Mouse (Mus musculus) forebrain, embryonic 11.5 days (tissue): Measurements from ENCODE around the gene C1qbp. TPM values are rescaled to one million over a fixed set of nuclear protein-coding genes. Genes with fewer than 3 reads are reported as not detected.

Experiments
- ATAC-seq: fragments of 200-750 bp; cut with Nextera tagmentation; replicated peaks from 2 replicates; pipeline ENCODE4 v1.8.0; 2017; ENCODE audit warnings: moderate TSS enrichment; ENCODE audit not compliant: low FRiP score
- DNase-seq: peaks from one replicate; pipeline ENCODE4 v3.0.0-alpha.2; 2017; ENCODE audit warnings: low spot score
- H3K27ac ChIP-seq: fragments of 300-500 bp; sonication (generic); 2 replicates; pipeline ENCODE4 v1.5.1; 2014; ENCODE audit warnings: low read depth, low read length
- H3K27me3 ChIP-seq: fragments of 300-500 bp; sonication (generic); 2 replicates; pipeline ENCODE4 v1.6.1; 2014; ENCODE audit warnings: mild to moderate bottlenecking, low read length, mixed read lengths; ENCODE audit not compliant: control insufficient read depth, insufficient read depth
- H3K36me3 ChIP-seq: fragments of 300-500 bp; sonication (generic); 2 replicates; pipeline ENCODE4 v1.6.1; 2014; ENCODE audit warnings: mild to moderate bottlenecking, low read length, moderate library complexity, mixed read lengths; ENCODE audit not compliant: control insufficient read depth, insufficient read depth
- H3K4me1 ChIP-seq: fragments of 300-500 bp; sonication (generic); replicated peaks from 2 replicates; pipeline ENCODE4 v1.6.1; 2014; ENCODE audit warnings: low read length, mixed read lengths; ENCODE audit not compliant: control insufficient read depth, insufficient read depth
- H3K4me2 ChIP-seq: fragments of 300-500 bp; sonication (generic); 2 replicates; pipeline ENCODE4 v1.6.1; 2014; ENCODE audit warnings: low read depth, mild to moderate bottlenecking, low read length, moderate library complexity, mixed read lengths; ENCODE audit not compliant: severe bottlenecking
- H3K4me3 ChIP-seq: fragments of 300-500 bp; sonication (generic); 2 replicates; pipeline ENCODE4 v1.5.1; 2014; ENCODE audit warnings: low read depth, low read length
- H3K9ac ChIP-seq: fragments of 300-500 bp; sonication (generic); 2 replicates; pipeline ENCODE4 v1.6.1; 2014; ENCODE audit warnings: low read length
- H3K9me3 ChIP-seq: fragments of 300-500 bp; sonication (generic); 2 replicates; pipeline ENCODE4 v1.6.1; 2016; ENCODE audit warnings: low read length, mixed read lengths; ENCODE audit not compliant: control insufficient read depth
- WGBS: fragments of 180-500 bp; shearing (Covaris S2); extraction: QIAGEN DNeasy Blood & Tissue Kit; methylation state at CpG from one replicate; pipeline ENCODE4 v1.1.7; 2014; 5-methylcytosine and 5-hydroxymethylcytosine counted together
- polyA plus RNA-seq: library from polyadenylated mRNA; unstranded; fragments of >200 nt; fragmentation: Nextera tagmentation; extraction: Ambion mirVana; gene quantifications from 2 replicates; pipeline ENCODE4 v1.2.1, GENCODE M21; 2014

The C1qbp gene
- polyA plus RNA-seq: 261 and 278 TPM in 2 replicates

DNA sequence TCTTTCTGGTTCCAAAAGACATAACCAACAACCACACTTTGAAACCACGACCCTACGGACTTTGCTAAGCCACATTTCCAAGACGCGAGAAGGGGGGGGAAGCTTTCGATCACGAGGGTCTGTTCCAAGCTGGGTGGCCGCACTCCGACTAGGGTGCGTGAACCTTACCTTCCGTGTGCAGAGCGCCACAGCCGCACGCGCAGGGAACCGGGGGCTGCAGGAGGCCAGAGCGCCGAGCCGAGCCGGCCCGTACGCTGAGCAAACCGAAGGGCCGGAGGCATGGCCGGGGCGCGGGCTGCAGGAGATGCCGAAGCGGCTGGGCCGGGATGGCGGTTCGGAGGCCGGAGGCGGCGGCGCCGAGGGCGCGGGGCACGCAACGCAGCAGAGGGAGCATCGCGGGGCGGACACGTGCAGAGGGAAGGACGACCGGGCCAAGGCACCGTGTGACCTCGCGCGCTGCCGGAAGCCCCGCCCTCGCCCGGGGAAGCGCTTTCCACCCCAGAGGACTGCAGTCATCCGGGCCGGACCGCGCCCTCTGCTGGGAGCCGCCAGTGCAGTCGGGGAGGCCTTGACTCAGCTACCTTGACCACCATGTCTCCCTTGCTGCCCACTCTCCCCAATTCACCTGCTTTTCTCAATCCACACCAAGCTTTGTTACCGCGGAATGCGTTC lies at the start of gene C1qbp:
Gene C1qbp, minus strand, starts transcription at position 470 of the 672 bp plus-strand sequence.
- Histone ChIP-seq H3K4me3 (peak within 1 kb of the TSS; percentile 98), H3K36me3 (peaks cover 12% of the 10 kb centered on the region; the same call in 1 of the 2 replicates), H3K9me3 (no peaks in the 10 kb centered on the region), H3K27ac (no peak within 1 kb of the TSS), H3K9ac (peak within 1 kb of the TSS; percentile 92), H3K4me2 (peak within 1 kb of the TSS; percentile 79), H3K27me3 (no peaks in the 10 kb centered on the region), H3K4me1 (peaks cover 3% of the 10 kb centered on the region; the same call in 1 of the 2 replicates)
- peak; percentile 97 for DNase-seq
- ATAC-seq: peak; percentile 97
- WGBS: under 1% methylated on average over 49 of the region's 64 CpGs

DNA sequence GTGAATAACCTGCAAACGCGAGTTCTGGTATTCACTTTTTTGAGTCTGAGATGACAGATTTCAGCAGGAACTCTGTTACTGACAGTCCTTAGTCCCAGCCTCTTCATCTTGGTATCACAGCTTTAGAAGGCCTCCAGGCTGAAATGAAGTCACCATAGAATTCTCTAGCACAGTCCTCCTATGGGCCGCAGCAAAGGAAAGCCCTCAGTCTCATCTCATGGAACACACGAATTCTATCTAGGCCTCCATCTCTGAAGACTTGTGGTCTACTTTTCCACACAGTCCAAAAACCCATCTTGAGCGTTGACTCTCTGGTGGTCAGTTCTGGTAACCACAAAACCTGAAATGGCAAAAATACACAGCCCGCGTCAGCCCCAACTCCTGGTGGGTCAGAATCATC lies 49.2 kb upstream of the C1qbp start:
- Histone ChIP-seq H3K9me3 (no peaks in the 10 kb centered on the region), H3K36me3 (no peaks in the 10 kb centered on the region; the same call in 1 of the 2 replicates), H3K4me3 (peak overlapping the region; percentile 58), H3K4me1 (no peaks in the 10 kb centered on the region; the same call in 1 of the 2 replicates), H3K27ac (peak overlapping the region; percentile 82; the same call in 1 of the 2 replicates), H3K4me2 (peak overlapping the region; percentile 64), H3K27me3 (no peaks in the 10 kb centered on the region), H3K9ac (peak overlapping the region; percentile 87)
- ATAC-seq: no peak
- 64% methylated on average over 7 of the region's 7 CpGs for WGBS
- no peak for DNase-seq

DNA sequence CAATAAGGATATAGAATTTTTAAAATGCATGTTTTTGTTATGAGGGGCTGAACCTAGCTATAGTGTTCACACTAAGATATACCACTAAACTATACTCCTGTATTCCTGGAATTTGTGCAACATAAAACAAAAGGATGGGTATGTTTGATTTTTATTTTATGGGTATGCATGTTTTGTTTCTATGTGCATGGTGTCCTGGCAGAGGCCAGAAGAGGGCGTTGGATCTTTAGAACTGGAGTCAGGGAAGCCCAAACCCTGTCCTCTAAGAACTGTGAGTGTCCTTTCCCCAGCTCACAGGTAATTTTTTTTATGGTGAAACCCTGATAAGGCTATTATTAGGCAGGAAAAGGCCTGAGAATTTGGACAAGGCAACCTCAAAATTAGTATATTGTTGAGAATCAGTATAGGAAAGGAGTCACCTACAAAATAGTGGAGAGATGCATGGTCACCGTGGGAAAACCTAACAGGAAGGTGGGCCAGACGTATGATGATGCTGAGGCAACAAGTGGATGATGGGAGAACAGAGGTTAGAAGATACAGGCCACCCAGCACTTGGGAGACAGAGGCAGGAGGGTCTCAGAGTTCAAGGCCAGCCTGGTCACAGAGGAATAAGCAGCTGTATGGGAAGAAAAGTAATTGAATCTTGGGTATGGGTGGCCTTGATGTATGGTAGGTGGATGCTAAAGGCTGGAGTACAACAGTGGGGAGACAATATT lies 46.7 kb upstream of the C1qbp start:
- Histone ChIP-seq H3K9me3 (no peaks in the 10 kb centered on the region), H3K36me3 (peaks cover 7% of the 10 kb centered on the region; the same call in 1 of the 2 replicates), H3K4me3 (no peak overlapping the region), H3K27me3 (no peaks in the 10 kb centered on the region), H3K27ac (no peak overlapping the region), H3K4me1 (no peaks in the 10 kb centered on the region; the same call in 1 of the 2 replicates), H3K4me2 (no peak overlapping the region), H3K9ac (no peak overlapping the region)
- DNase-seq: no peak
- 71% methylated on average over 3 of the region's 3 CpGs for WGBS
- no peak for ATAC-seq

DNA sequence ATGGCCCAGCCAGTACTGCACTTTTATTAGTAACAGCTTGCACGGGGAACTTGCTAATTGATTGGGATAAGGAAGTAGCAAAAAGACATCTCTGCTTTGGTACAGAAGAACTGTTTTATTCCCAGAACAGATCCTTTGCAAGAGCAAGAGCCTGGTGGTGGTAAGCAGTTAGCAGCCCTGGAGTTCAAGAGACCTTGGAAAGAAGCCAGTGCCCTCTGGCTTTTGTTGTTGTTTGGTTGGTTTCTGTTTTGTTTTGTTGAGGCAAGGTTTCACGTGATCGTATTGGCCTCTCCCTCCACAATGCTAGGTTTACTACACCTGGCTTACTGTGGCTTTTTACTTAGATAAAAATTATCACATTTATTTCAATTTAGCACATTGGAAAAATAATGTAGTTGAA lies 45.5 kb upstream of the C1qbp start:
- WGBS: 90% methylated on average over 3 of the region's 3 CpGs
- no peak for DNase-seq
- Histone ChIP-seq H3K4me3 (no peak overlapping the region), H3K4me2 (no peak overlapping the region), H3K27me3 (no peaks in the 10 kb centered on the region), H3K9me3 (no peaks in the 10 kb centered on the region), H3K36me3 (peaks cover 9% of the 10 kb centered on the region; the same call in 1 of the 2 replicates), H3K27ac (no peak overlapping the region), H3K4me1 (no peaks in the 10 kb centered on the region; the same call in 1 of the 2 replicates), H3K9ac (no peak overlapping the region)
- no peak for ATAC-seq

DNA sequence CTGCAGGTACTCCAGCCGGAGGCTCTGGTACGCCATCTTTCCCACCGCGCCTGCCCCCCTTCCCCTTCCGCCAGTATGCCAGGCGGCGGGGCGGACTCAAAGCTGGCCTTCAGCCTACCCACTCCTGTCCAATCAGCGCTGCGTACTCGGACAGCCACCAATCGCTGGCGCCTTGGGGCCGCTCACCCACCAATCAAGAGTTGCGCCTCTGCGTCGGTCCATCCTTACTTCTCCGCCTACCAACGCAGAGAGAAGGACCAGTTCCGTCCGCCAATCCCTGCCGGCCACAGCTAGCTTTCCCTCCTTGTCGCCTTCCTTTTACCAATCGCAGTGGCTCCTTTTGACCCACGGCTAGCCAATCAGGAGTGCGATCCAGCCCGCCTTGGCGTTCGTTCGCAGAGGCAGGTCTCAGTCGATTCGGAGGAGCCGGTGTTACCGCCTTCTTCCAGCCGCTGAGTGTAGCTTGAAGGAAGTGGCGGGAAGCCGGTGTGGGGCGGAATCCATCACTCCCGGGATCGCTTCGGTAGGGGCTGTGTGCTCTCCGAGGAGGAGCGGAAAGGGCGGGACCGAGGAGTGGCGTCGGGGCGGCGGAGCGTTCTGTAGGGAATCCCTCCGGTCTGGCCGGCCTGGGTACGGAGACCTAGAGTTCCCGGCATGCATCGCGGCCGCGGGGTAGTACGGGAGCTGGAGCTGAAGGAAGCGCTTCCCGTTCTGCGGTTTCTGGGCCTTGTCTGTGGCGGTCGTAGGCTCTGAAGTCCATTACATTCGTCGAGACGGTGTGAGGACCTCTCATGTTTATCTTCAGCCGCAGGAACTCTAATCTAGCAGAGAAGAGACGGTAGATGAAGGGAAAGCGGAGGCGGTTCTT lies 36.6 kb upstream of the C1qbp start, which contains the start of the genes Mis12 and Derl2:
Gene Mis12, plus strand, starts transcription at position 411 of the 868 bp plus-strand sequence.
Gene Derl2, minus strand, starts transcription at position 641 of the 868 bp plus-strand sequence.
- under 1% methylated on average over 71 of the region's 71 CpGs for WGBS
- ATAC-seq (peak; percentile 100), DNase-seq (peak; percentile 98)
- Histone ChIP-seq H3K9ac (peak within 1 kb of the TSS; percentile 89), H3K27ac (peak within 1 kb of the TSS; percentile 91), H3K4me2 (peak within 1 kb of the TSS; percentile 85), H3K4me3 (peak within 1 kb of the TSS; percentile 86), H3K27me3 (no peaks in the 10 kb centered on the region), H3K4me1 (peaks cover 14% of the 10 kb centered on the region; the same call in 1 of the 2 replicates), H3K36me3 (peaks cover 5% of the 10 kb centered on the region), H3K9me3 (no peaks in the 10 kb centered on the region)

DNA sequence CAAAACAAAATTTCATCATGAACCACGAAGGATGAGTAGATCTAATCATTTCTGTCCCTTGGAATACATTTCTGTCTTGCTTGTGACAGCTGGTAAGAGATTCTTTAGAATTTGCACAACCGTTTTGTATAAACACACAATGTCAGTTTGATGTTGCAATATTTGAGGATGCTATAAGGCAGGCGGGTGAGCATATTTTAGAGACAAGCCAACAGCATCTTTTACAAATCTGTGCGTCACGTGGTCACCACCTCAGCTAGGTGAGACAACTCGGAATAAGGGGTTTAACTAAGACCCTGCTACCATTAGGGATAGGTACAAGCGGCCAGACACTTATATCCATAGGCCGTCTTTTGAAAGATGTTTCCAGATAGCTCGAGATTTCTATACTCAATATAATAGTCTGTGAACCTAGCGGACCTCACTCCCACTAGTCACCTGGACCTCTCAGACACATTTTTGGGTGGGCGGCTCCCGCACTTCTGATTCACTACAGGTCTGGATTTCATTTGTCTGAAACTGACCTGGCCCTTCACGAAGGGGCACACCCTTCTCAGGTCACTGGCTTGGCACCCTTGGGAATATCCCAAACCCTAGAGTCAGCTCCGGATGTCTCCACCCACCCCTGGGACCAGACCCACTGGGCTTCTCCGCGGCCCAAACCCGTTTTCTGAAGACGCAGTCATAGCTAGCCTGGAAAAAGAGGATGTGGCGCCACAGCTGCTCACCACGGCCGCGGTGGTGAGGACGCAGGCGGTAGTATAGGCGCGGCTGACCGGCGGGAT lies 35.8 kb upstream of the C1qbp start:
- H3K9ac ChIP-seq: peak overlapping the region; percentile 89
- H3K36me3 ChIP-seq: peaks cover 4% of the 10 kb centered on the region
- H3K4me1 ChIP-seq: peaks cover 14% of the 10 kb centered on the region; the same call in 1 of the 2 replicates
- WGBS: 7% methylated on average over 28 of the region's 28 CpGs
- H3K9me3 ChIP-seq: no peaks in the 10 kb centered on the region
- no peaks in the 10 kb centered on the region for H3K27me3 ChIP-seq
- H3K4me3 ChIP-seq: peak overlapping the region; percentile 86
- H3K27ac ChIP-seq: no peak overlapping the region
- H3K4me2 ChIP-seq: peak overlapping the region; percentile 73
- ATAC-seq: peak; percentile 42
- DNase-seq: no peak

DNA sequence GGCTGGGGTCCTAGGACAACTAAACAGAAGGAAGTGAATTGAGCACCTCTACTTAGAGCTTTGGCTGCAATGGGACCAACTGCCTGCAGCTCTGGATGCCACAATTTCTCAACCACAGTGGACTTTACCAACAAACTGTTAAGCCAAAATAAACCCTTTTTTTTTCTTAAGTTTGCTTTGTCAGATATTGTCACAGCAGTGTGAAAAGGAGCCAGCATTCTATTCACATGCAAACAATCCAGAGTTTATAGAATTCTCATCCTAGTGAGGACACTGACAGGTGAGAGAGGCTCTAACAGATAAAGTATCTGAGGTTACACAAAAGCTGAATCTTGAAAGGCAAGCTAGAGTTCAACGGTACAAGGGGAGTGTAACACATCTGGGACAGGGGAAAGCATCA lies 34.2 kb upstream of the C1qbp start:
- H3K9me3 ChIP-seq: no peaks in the 10 kb centered on the region
- peaks cover 14% of the 10 kb centered on the region; the same call in 1 of the 2 replicates for H3K4me1 ChIP-seq
- peaks cover 4% of the 10 kb centered on the region for H3K36me3 ChIP-seq
- WGBS: 90% methylated on average over 1 of the region's 1 CpGs
- ATAC-seq (no peak), DNase-seq (no peak)
- H3K9ac ChIP-seq: no peak overlapping the region
- H3K27me3 ChIP-seq: no peaks in the 10 kb centered on the region
- H3K27ac ChIP-seq: no peak overlapping the region
- H3K4me2 ChIP-seq: no peak overlapping the region
- no peak overlapping the region for H3K4me3 ChIP-seq
